ENCODE assay signal across 24 mouse cellular contexts in the genomic region with DNA sequence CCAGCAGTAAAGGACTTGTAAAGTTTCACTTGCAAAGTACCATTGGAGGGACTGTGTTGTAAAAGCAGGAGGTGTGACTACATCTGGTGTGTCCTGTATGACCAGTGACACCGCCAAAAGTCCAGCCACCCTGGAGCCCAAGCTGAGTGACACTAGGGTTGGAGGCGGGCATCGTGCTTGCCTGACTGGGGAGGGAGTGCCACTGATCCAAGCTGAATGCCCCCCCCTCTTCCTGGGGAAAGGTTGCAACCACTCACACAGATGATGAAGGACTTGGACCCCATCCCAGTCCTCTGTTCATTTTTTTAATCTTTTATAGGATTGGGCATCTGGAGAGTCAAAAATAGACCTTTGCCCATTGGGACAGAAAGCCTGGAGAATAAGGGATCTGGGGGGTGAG. TPM values are rescaled to one million over a fixed set of nuclear protein-coding genes. Genes with fewer than 3 reads are reported as not detected.
A peak's percentile ranks its signal among the peaks of the same experiment; 100 is the strongest.
DNase-seq lines count a peak whose midpoint lies in the region; ATAC-seq and TF ChIP-seq lines count a peak whose summit lies in the region.
"Had no signal": no experiment of that assay in that cellular context is flagged by ENCODE, and none has a peak within 500 bp of the region (broad histone marks: within the 10 kb centered on the region; RNA-seq: fewer than 3 reads in every experiment).

No protein-coding gene starts in this region.

- H3K4me2 ChIP-seq in liver, embryonic 13.5 days: no peak overlapping the region
- no peak overlapping the region for H3K4me2 ChIP-seq in liver, postnatal 0 days (ENCODE audit: low read depth, low read length)
- H3K4me2 ChIP-seq in stomach, postnatal 0 days (replicated peaks; ENCODE audit: low read depth): no peak overlapping the region
- H3K4me2 ChIP-seq: embryonic facial prominence, embryonic 13.5 days; forebrain, embryonic 12.5 days; intestine, embryonic 15.5 days; limb, embryonic 15.5 days; midbrain, embryonic 12.5 days had no signal

- intact Hi-C loops in heart, postnatal 10 days (cut with DNase I): no loop called here

- peaks cover 97% of the 10 kb centered on the region for H3K36me3 ChIP-seq in liver, embryonic 13.5 days
- peaks cover 56% of the 10 kb centered on the region for H3K36me3 ChIP-seq in liver, postnatal 0 days (replicated peaks; ENCODE audit: insufficient read depth, low read length)
- peaks cover 6% of the 10 kb centered on the region for H3K36me3 ChIP-seq in stomach, postnatal 0 days (ENCODE audit: control insufficient read depth, insufficient read depth, low read length)
- H3K36me3 ChIP-seq: forebrain, embryonic 12.5 days; intestine, embryonic 15.5 days; midbrain, embryonic 12.5 days had no signal

- TF ChIP-seq EP300 in liver, postnatal 0 days (IDR thresholded peaks at IDR 0.05; ENCODE audit: low read depth): no peak
- TF ChIP-seq EP300 in stomach, postnatal 0 days (optimal IDR thresholded peaks at IDR 0.05): no peak

- H3K4me1 ChIP-seq in liver, embryonic 13.5 days (replicated peaks): peaks cover 63% of the 10 kb centered on the region
- peaks cover 12% of the 10 kb centered on the region for H3K4me1 ChIP-seq in liver, postnatal 0 days (ENCODE audit: insufficient read depth)
- H3K4me1 ChIP-seq in stomach, postnatal 0 days (replicated peaks; ENCODE audit: control insufficient read depth, insufficient read depth): peaks cover 9% of the 10 kb centered on the region

- WGBS in liver, embryonic 13.5 days (ENCODE audit: insufficient replicate concordance): 85% methylated on average over 3 of the region's 3 CpGs
- WGBS in liver, postnatal 0 days (ENCODE audit: insufficient replicate concordance): 75% methylated on average over 3 of the region's 3 CpGs
- WGBS in stomach, postnatal 0 days: 62% methylated on average over 3 of the region's 3 CpGs

- no peak for ATAC-seq in liver, embryonic 13.5 days (ENCODE audit: low read depth)
- ATAC-seq in liver, postnatal 0 days: no peak
- peak; percentile 32; the same call in 1 of the 2 replicates for ATAC-seq in stomach, postnatal 0 days (ENCODE audit: low FRiP score, low TSS enrichment)
- ATAC-seq: activated CD4-positive, CD25-positive, alpha-beta regulatory T cell, adult 4 months; hindbrain, embryonic 16.5 days; intestine, embryonic 15.5 days had no signal

- no peak for TF ChIP-seq CTCF in liver, postnatal 0 days (IDR thresholded peaks at IDR 0.05; ENCODE audit: low read depth)
- no peak for TF ChIP-seq CTCF in stomach, postnatal 0 days (IDR thresholded peaks at IDR 0.05; ENCODE audit: low read depth)

- no peaks in the 10 kb centered on the region for H3K9me3 ChIP-seq in liver, embryonic 13.5 days (replicated peaks)
- H3K9me3 ChIP-seq in liver, postnatal 0 days (ENCODE audit: low read length): no peaks in the 10 kb centered on the region
- no peaks in the 10 kb centered on the region for H3K9me3 ChIP-seq in stomach, postnatal 0 days (ENCODE audit: control insufficient read depth, low read length)
- H3K9me3 ChIP-seq: embryonic facial prominence, embryonic 13.5 days; forebrain, embryonic 12.5 days; intestine, embryonic 15.5 days; limb, embryonic 15.5 days; midbrain, embryonic 12.5 days had no signal

- no peak overlapping the region for H3K4me3 ChIP-seq in liver, embryonic 13.5 days (replicated peaks)
- no peak overlapping the region for H3K4me3 ChIP-seq in liver, postnatal 0 days (ENCODE audit: low read depth, low read length)
- no peak overlapping the region for H3K4me3 ChIP-seq in stomach, postnatal 0 days (ENCODE audit: low read depth, low read length)
- H3K4me3 ChIP-seq: embryonic facial prominence, embryonic 13.5 days; erythroblast, embryonic 14.5 days; forebrain, embryonic 12.5 days; intestine, embryonic 15.5 days; limb, embryonic 15.5 days; midbrain, embryonic 12.5 days had no signal

- H3K27me3 ChIP-seq in liver, embryonic 13.5 days: no peaks in the 10 kb centered on the region
- no peaks in the 10 kb centered on the region for H3K27me3 ChIP-seq in liver, postnatal 0 days (ENCODE audit: insufficient read depth, low read length)
- no peaks in the 10 kb centered on the region for H3K27me3 ChIP-seq in stomach, postnatal 0 days (ENCODE audit: control insufficient read depth, insufficient read depth, low read length)
- H3K27me3 ChIP-seq: embryonic facial prominence, embryonic 13.5 days; forebrain, embryonic 12.5 days; intestine, embryonic 15.5 days; limb, embryonic 15.5 days; midbrain, embryonic 12.5 days had no signal

- DNase-seq in kidney, postnatal 14 days: peak; percentile 30
- DNase-seq in kidney, postnatal 4 days: no peak
- no peak for DNase-seq in liver, embryonic 13.5 days
- DNase-seq in liver, postnatal 0 days: no peak
- DNase-seq in adipocyte (ENCODE audit: low spot score): peak; percentile 39
- no peak for DNase-seq in stomach, postnatal 0 days (ENCODE audit: low spot score)
- no peak for DNase-seq in heart, postnatal 10 days
- DNase-seq: adrenal gland, postnatal 14 days; cerebellum, postnatal 36 days; embryo, embryonic 11 days; gastrocnemius, postnatal 25 days; heart, adult 18-20 months; heart, postnatal 4 days; right cerebral cortex, postnatal 14 days had no signal

- no peak overlapping the region for H3K9ac ChIP-seq in liver, embryonic 13.5 days
- H3K9ac ChIP-seq in liver, postnatal 0 days (replicated peaks): no peak overlapping the region
- H3K9ac ChIP-seq in stomach, postnatal 0 days (ENCODE audit: low read length): no peak overlapping the region
- H3K9ac ChIP-seq: embryonic facial prominence, embryonic 13.5 days; forebrain, embryonic 12.5 days; intestine, embryonic 15.5 days; limb, embryonic 15.5 days; midbrain, embryonic 12.5 days had no signal

- peak overlapping the region; percentile 48 for H3K27ac ChIP-seq in liver, embryonic 13.5 days
- H3K27ac ChIP-seq in liver, postnatal 0 days (ENCODE audit: low read depth): no peak overlapping the region
- H3K27ac ChIP-seq in stomach, postnatal 0 days (replicated peaks): peak overlapping the region; percentile 46
- H3K27ac ChIP-seq: embryonic facial prominence, embryonic 13.5 days; forebrain, embryonic 12.5 days; intestine, embryonic 15.5 days; kidney, postnatal 0 days; limb, embryonic 15.5 days; midbrain, embryonic 12.5 days had no signal

RNA-seq across cellular contexts. Expression of gene Slc6a9, which starts 7.3 kb away (rescaled TPM):
- polyA plus RNA-seq in liver, embryonic 13.5 days (2015; fragmentation: Nextera tagmentation; extraction: Ambion mirVana): 45.2 TPM in 2 replicates
- polyA plus RNA-seq in liver, postnatal 0 days (2015; fragmentation: Nextera tagmentation; extraction: Ambion mirVana): 16.0 and 19.5 TPM in 2 replicates
- 20.6 and 25.2 TPM in 2 replicates for polyA plus RNA-seq in stomach, postnatal 0 days (2015; fragmentation: Nextera tagmentation; extraction: Ambion mirVana)
- 1 to 10 TPM; 5.0 to 5.5 TPM for total RNA-seq in heart, postnatal 10 days (2021)

RNA-seq across cellular contexts. Expression of gene Ccdc24, which starts 30.8 kb away (rescaled TPM):
- polyA plus RNA-seq in liver, embryonic 13.5 days (2015; fragmentation: Nextera tagmentation; extraction: Ambion mirVana): 1.0 and 1.1 TPM in 2 replicates
- polyA plus RNA-seq in liver, postnatal 0 days (2015; fragmentation: Nextera tagmentation; extraction: Ambion mirVana): 0.15 and 0.34 TPM in 2 replicates
- 0.33 and 0.41 TPM in 2 replicates for polyA plus RNA-seq in stomach, postnatal 0 days (2015; fragmentation: Nextera tagmentation; extraction: Ambion mirVana)
- under 1 TPM; 0.36 to 0.55 TPM for total RNA-seq in heart, postnatal 10 days (2021)
- total RNA-seq: gastrocnemius, postnatal 25 days; monocyte, adult 5-6 weeks had no signal
- polyA plus RNA-seq: activated CD4-positive, CD25-positive, alpha-beta regulatory T cell, adult 4 months had no signal

RNA-seq across cellular contexts. Expression of gene B4galt2, which starts 41.7 kb away (rescaled TPM):
- polyA plus RNA-seq in liver, embryonic 13.5 days (2015; fragmentation: Nextera tagmentation; extraction: Ambion mirVana): 1.8 and 1.9 TPM in 2 replicates
- 0.63 and 0.67 TPM in 2 replicates for polyA plus RNA-seq in liver, postnatal 0 days (2015; fragmentation: Nextera tagmentation; extraction: Ambion mirVana)
- 11.9 and 12.1 TPM in 2 replicates for polyA plus RNA-seq in stomach, postnatal 0 days (2015; fragmentation: Nextera tagmentation; extraction: Ambion mirVana)
- total RNA-seq in heart, postnatal 10 days (2021): 10 to 100 TPM; 13.7 to 15.6 TPM
- total RNA-seq: monocyte, adult 5-6 weeks had no signal
- polyA plus RNA-seq: activated CD4-positive, CD25-positive, alpha-beta regulatory T cell, adult 4 months had no signal

RNA-seq across cellular contexts. Expression of gene Atp6v0b, which starts 45.6 kb away (rescaled TPM):
- 158 and 159 TPM in 2 replicates for polyA plus RNA-seq in liver, embryonic 13.5 days (2015; fragmentation: Nextera tagmentation; extraction: Ambion mirVana)
- 149 and 164 TPM in 2 replicates for polyA plus RNA-seq in liver, postnatal 0 days (2015; fragmentation: Nextera tagmentation; extraction: Ambion mirVana)
- polyA plus RNA-seq in stomach, postnatal 0 days (2015; fragmentation: Nextera tagmentation; extraction: Ambion mirVana): 242 and 249 TPM in 2 replicates
- 100 to 1,000 TPM; 133 to 134 TPM for total RNA-seq in heart, postnatal 10 days (2021)

RNA-seq across cellular contexts. Expression of gene Dph2, which starts 50.3 kb away (rescaled TPM):
- polyA plus RNA-seq in liver, embryonic 13.5 days (2015; fragmentation: Nextera tagmentation; extraction: Ambion mirVana): 9.8 and 10.5 TPM in 2 replicates
- 3.5 and 4.5 TPM in 2 replicates for polyA plus RNA-seq in liver, postnatal 0 days (2015; fragmentation: Nextera tagmentation; extraction: Ambion mirVana)
- polyA plus RNA-seq in stomach, postnatal 0 days (2015; fragmentation: Nextera tagmentation; extraction: Ambion mirVana): 8.1 and 8.6 TPM in 2 replicates
- 1 to 10 TPM; 2.8 to 4.8 TPM for total RNA-seq in heart, postnatal 10 days (2021)

Comparison
In these comparisons a context has a peak if more than half of its experiments do, and no peak if none do; other contexts are left out.
1. DNase-seq: peak in kidney, postnatal 14 days (single experiment) and adipocyte (single experiment); none in kidney, postnatal 4 days (0 of 2), liver, embryonic 13.5 days (single experiment), liver, postnatal 0 days (single experiment), stomach, postnatal 0 days (single experiment) and heart, postnatal 10 days (0 of 2).